Mouse (Mus musculus) stomach, postnatal 0 days (tissue): ENCODE measurements around the gene Bcam.

Source experiments
- CTCF ChIP-seq: IDR thresholded peaks from 2 replicates; pipeline ENCODE4 v1.5.1; 2016; ENCODE audit warnings: antibody characterized with exemption, low read depth, mild to moderate bottlenecking, moderate library complexity
- EP300 ChIP-seq: optimal IDR thresholded peaks from 2 replicates; pipeline ENCODE3; 2016; ENCODE audit warnings: antibody characterized with exemption

GRCm38 (mm10) chr7:19754065-19754464 is 16.8 kb downstream of the Bcam start:
- TF ChIP-seq CTCF (no peak), EP300 (no peak)
